Mouse (Mus musculus): ENCODE measurements around the gene Tsx.
"Not testable (repeated sequence)": the region's sequence is repeated elsewhere in the genome, so short reads cannot be mapped to it uniquely, and the experiment has no call there.

Gene Tsx

DNA sequence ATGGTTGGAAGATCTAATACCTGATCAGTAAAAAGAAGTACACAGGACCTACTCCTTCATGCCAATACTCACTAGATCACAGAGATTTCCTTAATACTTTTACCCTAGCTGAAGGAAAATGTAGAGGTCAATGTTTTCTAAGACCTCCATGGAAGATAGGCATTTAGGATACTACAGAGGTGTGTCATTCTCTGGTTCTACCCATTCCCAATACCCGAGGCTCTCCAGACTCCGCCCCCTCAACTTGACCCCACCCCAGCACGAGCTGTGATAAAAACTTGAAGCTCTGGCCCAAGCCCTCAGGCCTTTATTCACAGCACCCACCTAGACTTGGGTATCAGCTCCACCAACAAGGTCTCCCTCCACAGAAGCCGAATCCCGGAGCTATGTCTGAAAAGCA lies at the start of gene Tsx:
TSS of gene Tsx (plus strand) at position 301 of the 400 bp plus-strand sequence.
- no peak for DNase-seq (ENCODE audit: extremely low spot score)

GRCm38 (mm10) chrX:103366201-103366600 lies 48.1 kb upstream of the Tsx start:
- DNase-seq (ENCODE audit: extremely low spot score), result no peak

- no peak for DNase-seq (ENCODE audit: extremely low spot score)
These were observed 45.6 kb upstream of the Tsx start for GRCm38 (mm10) chrX:103368650-103369049.

GRCm38 (mm10) chrX:103371221-103371620 lies 43.0 kb upstream of the Tsx start:
- no peak for DNase-seq (ENCODE audit: extremely low spot score)

DNA sequence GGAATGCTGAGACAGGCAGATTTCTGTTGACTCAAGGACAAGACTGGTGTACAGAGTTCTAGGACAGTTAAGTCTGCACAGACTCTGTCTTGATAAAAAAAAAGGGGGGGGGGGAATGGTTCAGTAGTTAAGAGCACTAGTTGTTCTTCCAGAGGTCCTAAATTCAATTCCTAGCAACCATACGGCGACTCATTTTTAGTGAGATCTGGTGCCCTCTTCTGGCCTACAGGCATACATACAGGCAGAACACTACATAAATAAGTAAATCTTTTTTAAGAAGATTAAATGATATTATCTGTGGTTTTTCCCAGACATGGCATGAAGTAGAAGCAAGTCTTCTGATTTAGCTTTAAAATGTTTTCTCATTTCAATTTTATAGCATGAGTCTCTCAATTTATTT lies 42.6 kb upstream of the Tsx start:
- peak; percentile 8 for DNase-seq (ENCODE audit: extremely low spot score)

GRCm38 (mm10) chrX:103374250-103374649 lies 40.0 kb upstream of the Tsx start:
- no peak for DNase-seq (ENCODE audit: extremely low spot score)

DNA sequence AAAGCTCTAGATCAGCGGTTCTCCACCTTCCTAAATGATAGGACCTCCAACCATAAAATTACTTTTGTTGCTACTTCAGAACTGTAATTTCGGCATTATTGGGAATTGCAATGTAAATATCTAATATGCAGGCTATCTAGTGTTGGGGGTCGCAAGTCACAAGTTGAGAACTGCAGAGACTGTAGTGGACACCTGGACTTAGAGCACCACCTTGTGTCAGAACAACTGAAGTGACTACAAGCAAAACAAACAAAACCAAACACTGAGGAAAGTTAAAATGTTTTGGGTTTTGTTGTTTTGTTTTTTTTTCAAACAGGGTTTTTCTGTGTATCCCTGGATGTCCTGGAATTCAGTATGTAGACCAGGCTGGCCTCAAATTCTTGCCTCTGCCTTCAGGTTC lies 29.7 kb upstream of the Tsx start:
- DNase-seq (ENCODE audit: extremely low spot score), result no peak

GRCm38 (mm10) chrX:103388131-103388530 lies 26.1 kb upstream of the Tsx start:
- no peak for DNase-seq (ENCODE audit: extremely low spot score)

GRCm38 (mm10) chrX:103393841-103394240 lies 20.4 kb upstream of the Tsx start:
- DNase-seq (ENCODE audit: extremely low spot score), result no peak

- DNase-seq (ENCODE audit: extremely low spot score), result no peak
These were observed 9.2 kb upstream of the Tsx start for GRCm38 (mm10) chrX:103405021-103405420.

DNA sequence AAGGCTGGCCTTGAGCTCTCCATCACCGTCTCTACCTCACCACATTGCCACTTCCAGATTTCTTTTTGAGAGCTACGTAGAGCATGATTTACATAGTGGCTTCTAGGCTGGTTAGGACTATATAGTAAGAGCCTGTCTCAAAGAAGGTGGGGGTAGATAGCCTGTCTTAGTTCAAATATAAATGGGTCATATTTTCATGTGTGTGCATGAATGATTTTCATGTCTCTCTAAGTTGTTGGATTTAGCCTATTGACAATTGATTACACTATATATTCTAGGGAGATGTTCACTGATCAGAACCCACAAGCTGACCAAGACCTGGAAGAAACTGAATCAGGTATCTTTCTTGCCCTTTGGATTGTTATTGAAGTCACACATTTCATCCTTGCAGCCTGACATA lies 7.4 kb downstream of the Tsx start, which contains the start of gene Gm26992:
TSS of gene Gm26992 (plus strand) at position 301 of the 400 bp plus-strand sequence.
- DNase-seq (ENCODE audit: extremely low spot score), result no peak

DNA sequence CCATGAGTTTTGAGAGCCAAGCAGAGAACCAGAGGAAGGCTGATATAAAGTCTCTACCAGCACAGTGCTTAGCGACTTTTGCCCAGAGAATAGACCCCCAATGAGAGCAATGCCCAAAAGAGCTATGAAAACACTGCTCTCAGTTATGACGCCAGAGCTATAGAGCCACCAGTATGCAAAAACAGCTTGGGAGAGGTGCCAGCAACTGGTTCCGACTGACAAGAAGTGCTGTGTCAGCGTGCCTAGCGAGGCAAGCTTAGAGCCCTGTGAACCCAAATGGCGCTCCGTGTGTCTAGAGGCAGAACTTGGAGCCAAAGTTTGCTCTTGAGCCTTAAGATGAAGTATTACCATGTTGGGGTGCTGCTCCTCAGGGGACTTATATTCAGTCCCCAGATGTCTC lies 13.4 kb downstream of the Tsx start:
- DNase-seq (ENCODE audit: extremely low spot score), result no peak

- no peak for DNase-seq (ENCODE audit: extremely low spot score)
These were observed 18.0 kb downstream of the Tsx start for GRCm38 (mm10) chrX:103432293-103432692.

GRCm38 (mm10) chrX:103438023-103438422 lies 23.8 kb downstream of the Tsx start:
- DNase-seq (ENCODE audit: extremely low spot score), result no peak

DNA sequence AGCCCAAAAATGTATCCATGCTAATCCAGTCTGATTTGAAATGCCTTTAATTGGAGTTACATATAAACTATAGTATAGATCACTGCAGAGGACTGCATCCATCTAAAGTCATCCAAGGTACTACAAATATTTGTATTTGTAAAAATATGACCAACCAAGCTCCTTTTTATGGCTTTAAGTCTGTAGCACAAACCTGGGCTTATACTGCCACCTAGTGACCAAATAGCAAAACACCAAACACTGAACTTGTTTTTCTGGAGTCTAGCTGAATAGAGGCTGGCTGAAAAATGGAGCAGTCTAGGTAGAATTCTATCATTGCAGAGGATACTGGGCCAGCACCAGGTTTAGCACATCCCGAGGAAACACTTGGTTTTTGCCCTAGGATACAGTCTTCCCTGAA lies 26.5 kb downstream of the Tsx start:
- peak; percentile 29 for DNase-seq (ENCODE audit: extremely low spot score)

GRCm38 (mm10) chrX:103443755-103444154 lies 29.5 kb downstream of the Tsx start:
- peak; percentile 45 for DNase-seq (ENCODE audit: extremely low spot score)

DNA sequence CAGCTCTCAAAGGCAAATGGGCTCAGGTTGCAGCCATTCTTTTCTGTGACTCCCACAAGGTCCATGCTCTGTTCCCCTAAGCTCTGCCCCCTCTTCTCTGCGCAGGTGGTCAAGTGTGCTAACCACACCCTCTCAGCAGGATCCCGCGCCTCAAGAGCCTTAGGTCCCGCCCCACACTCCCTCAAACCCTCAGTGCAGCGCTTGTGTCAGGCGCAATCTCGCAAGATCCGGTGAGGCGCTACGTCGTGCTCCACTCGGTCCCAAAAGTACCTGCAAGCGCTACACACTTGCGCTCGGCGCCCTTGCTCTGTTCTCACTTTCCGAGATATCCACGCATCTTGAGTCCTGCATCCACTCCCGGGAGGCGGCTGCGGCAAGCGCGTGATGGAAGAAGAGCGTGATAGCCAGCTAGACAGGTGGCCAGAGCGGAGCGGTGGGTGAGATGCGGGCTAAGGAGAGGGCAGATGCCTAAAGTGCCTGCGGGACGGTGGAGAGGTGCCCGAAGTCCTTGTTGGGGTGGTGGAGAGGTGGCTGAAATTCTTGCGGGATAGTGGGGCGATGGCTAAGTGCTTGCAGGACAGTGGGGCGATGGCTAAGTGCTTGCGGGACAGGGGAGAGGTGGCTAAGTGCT lies 33.4 kb downstream of the Tsx start:
- DNase-seq (ENCODE audit: extremely low spot score), result peak; percentile 13

DNA sequence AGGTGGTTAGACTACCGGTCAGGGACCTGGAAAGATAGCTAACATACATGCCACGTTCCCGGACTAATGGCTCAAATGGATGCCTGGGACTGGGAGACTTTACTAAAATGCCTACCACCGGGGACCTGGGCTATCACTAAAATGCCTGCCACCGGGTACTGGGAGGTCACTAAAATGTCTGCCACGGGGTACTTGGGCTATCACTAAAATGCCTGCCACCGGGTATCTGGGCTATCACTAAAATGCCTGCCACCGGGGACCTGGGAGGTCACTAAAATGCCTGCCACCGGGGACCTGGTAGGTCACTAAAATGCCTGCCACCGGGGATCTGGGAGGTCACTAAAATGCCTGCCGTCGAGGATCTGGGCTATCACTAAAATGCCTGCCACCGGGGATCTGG lies 34.2 kb downstream of the Tsx start:
- DNase-seq (ENCODE audit: extremely low spot score), result not testable (repeated sequence)

DNA sequence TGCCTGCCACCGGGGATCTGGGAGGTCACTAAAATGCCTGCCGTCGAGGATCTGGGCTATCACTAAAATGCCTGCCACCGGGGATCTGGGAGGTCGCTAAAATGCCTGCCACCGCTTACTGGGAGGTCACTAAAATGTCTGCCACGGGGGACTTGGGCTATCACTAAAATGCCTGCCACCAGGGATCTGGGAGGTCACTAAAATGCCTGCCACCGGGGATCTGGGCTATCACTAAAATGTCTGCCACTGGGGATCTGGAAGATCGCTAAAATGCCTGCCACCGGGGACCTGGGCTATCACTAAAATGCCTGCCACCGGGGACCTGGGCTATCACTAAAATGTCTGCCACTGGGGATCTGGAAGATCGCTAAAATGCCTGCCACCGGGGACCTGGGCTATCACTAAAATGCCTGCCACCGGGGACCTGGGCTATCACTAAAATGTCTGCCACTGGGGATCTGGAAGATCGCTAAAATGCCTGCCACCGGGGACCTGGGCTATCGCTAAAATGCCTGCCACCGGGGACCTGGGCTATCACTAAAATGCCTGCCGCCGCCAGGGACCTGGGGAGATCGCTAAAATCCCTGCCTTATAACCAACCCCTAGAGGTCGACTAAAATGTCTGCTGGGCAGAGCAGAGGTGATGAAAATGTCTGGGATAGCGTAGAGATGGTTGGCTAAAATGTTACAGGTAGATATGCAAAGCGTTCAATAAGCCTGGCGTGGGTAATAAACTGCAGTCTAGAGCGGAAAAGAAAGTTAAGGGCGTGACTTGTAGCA lies 34.9 kb downstream of the Tsx start:
- not testable (repeated sequence) for DNase-seq (ENCODE audit: extremely low spot score)

DNA sequence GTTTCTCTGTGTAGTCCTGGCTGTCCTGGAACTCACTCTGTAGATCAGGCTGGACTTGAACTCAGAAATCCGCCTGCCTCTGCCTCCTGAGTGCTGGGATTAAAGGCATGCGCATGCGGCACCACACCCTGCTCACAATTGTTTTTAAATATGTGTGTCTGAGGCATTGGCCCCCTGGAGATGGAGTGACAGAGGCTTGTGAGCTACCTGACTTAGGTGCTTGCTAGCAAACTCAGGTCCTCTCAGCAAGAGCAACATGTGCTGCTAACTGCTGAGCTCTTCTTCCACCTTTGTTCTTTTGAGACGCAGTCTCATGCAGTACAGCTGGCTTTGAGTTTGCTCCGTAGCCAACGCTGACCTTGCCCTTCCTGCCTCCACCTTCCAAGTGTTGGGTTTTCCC lies 38.5 kb downstream of the Tsx start:
- no peak for DNase-seq (ENCODE audit: extremely low spot score)

- no peak for DNase-seq (ENCODE audit: extremely low spot score)
These were observed 45.8 kb downstream of the Tsx start for GRCm38 (mm10) chrX:103460056-103460455.

- no peak for DNase-seq (ENCODE audit: extremely low spot score)
These were observed 54.7 kb downstream of the Tsx start for GRCm38 (mm10) chrX:103468998-103469397.

DNA sequence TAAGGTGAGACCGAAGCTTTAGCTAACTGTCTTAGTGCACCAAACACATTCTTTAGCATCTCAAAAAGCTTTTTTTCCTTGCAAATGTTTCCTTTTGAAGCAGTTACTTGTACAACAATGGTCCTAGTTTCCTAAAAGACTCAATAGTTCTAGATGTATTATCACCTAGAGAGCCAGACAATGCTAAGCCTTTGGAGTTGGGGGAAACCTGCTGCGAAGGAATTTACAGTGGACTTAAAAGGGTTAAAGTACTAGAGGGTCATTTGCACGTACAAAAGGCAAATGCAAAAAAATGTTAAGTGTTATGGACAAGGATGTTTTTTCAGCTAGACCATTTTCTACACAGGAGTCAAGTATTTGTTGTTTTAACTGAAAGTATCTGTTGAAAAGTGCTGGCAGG lies 58.1 kb downstream of the Tsx start:
- no peak for DNase-seq (ENCODE audit: extremely low spot score)

Measured in embryo, embryonic 9.5 days (tissue).